Mouse (Mus musculus): Measurements from ENCODE around the gene Tdrd3. TPM values are rescaled to one million over a fixed set of nuclear protein-coding genes. Genes with fewer than 3 reads are reported as not detected.

The Tdrd3 gene
- polyA plus RNA-seq, 1 experiment from 2014 or later = 25.1 TPM

- Histone ChIP-seq H3K27me3 (ENCODE audit: insufficient read depth, low read length) (no peaks in the 10 kb centered on the region), H3K9me3 (replicated peaks; ENCODE audit: low read length) (no peaks in the 10 kb centered on the region), H3K4me1 (replicated peaks; ENCODE audit: insufficient read depth, low read length) (no peaks in the 10 kb centered on the region), H3K4me3 (replicated peaks; ENCODE audit: low read depth, low read length) (no peak overlapping the region), H3K9ac (ENCODE audit: low read depth, low read length) (no peak overlapping the region), H3K4me2 (ENCODE audit: low read length) (no peak overlapping the region), H3K27ac (no peak overlapping the region), H3K36me3 (ENCODE audit: insufficient read depth, low read length) (peaks cover 12% of the 10 kb centered on the region)
- no peak for TF ChIP-seq CTCF (IDR thresholded peaks at IDR 0.05; ENCODE audit: low read depth)
- ATAC-seq (replicated peaks; ENCODE audit: low FRiP score, low read depth) (no peak), DNase-seq (ENCODE audit: low spot score) (no peak)
- WGBS = 86% methylated on average over 3 of the region's 3 CpGs
Measured at GRCm38 (mm10) chr14:87485888-87486287, 69.4 kb downstream of the Tdrd3 start.

DNA sequence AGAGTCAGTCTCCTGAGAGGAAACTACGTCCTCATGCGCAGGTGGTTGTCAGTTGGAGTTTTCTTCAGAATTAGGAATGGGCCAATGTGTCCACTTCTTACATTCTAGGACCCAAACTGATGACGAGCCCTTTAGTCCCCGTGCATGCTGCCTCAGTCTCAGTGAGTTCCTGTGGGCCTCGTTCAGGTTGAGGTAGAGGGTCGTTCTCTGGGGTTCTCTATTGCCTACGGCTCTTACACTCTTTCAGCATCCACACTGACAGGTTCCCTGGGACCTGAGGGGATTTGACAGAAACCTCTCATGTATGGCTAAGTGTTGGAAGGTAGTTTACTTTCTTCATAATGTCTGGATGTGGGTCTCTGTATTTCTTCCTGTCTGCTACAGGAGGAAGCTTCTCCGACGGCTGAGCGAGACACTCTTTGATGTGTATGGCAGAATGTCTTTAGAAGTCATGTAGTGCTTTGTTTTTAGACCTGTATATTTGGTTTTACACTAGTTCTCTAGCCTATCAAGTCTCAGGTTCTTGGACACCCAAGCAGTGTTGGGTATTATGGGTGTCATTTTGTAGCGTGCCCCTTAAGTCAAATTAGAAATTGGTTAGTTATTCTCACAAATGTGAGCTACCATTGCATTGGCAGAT lies 81.6 kb downstream of the Tdrd3 start:
- Histone ChIP-seq H3K9me3 (replicated peaks; ENCODE audit: low read length) (no peaks in the 10 kb centered on the region), H3K36me3 (ENCODE audit: insufficient read depth, low read length) (no peaks in the 10 kb centered on the region), H3K4me1 (replicated peaks; ENCODE audit: insufficient read depth, low read length) (no peaks in the 10 kb centered on the region), H3K4me2 (ENCODE audit: low read length) (no peak overlapping the region), H3K4me3 (replicated peaks; ENCODE audit: low read depth, low read length) (no peak overlapping the region), H3K27ac (no peak overlapping the region), H3K9ac (ENCODE audit: low read depth, low read length) (no peak overlapping the region), H3K27me3 (ENCODE audit: insufficient read depth, low read length) (no peaks in the 10 kb centered on the region)
- ATAC-seq (replicated peaks; ENCODE audit: low FRiP score, low read depth) (no peak), DNase-seq (ENCODE audit: low spot score) (no peak)
- no peak for TF ChIP-seq CTCF (IDR thresholded peaks at IDR 0.05; ENCODE audit: low read depth)
- WGBS = 90% methylated on average over 11 of the region's 11 CpGs

DNA sequence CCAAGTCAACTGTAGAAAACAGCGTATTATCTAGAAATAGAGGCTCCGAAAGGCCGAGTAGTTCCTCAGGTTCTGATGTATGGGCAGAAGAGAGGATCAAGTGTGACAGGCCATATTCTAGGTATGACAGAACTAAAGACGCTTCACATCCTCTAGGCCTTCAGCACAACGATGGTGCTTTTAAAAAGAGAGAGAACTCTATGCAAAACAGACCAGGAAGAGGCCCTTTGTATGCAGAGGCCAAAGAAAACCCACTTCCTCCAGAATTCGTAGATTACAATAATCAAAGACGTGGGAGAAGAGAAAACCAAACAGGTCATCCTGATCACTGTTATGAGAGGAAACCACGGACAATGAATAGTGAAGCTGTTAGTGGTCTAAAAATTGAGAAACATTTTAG lies 89.5 kb downstream of the Tdrd3 start:
- no peak for TF ChIP-seq CTCF (IDR thresholded peaks at IDR 0.05; ENCODE audit: low read depth)
- 87% methylated on average over 8 of the region's 8 CpGs for WGBS
- H3K4me1 ChIP-seq (replicated peaks; ENCODE audit: insufficient read depth, low read length) = no peaks in the 10 kb centered on the region
- ATAC-seq (replicated peaks; ENCODE audit: low FRiP score, low read depth) = no peak
- no peak overlapping the region for H3K4me3 ChIP-seq (replicated peaks; ENCODE audit: low read depth, low read length)
- H3K4me2 ChIP-seq (ENCODE audit: low read length) = no peak overlapping the region
- DNase-seq (ENCODE audit: low spot score) = no peak
- H3K36me3 ChIP-seq (ENCODE audit: insufficient read depth, low read length) = peaks cover 7% of the 10 kb centered on the region; the same call in 1 of the 2 replicates
- no peak overlapping the region for H3K27ac ChIP-seq
- no peak overlapping the region for H3K9ac ChIP-seq (ENCODE audit: low read depth, low read length)
- H3K9me3 ChIP-seq (replicated peaks; ENCODE audit: low read length) = no peaks in the 10 kb centered on the region
- H3K27me3 ChIP-seq (ENCODE audit: insufficient read depth, low read length) = no peaks in the 10 kb centered on the region

DNA sequence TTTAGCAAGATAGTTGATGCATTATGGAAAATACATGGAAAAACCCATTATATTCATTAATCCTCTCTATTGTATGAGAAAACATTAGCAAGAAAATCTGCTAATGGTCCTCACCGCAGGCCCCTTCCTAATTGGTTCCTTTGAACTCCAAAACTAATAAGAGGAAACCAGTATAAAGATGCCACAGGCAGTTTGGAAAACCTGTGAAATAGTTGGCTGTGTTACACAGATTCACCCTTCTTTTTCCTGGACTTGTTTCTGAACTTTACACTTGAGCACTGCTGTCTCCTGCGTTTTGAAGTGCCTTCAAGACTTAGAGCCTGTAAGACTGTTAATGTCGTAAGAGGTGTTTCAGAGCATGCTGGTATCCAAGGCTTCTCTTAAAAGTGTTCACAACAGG lies 98.8 kb downstream of the Tdrd3 start:
- Histone ChIP-seq H3K27me3 (ENCODE audit: insufficient read depth, low read length) (no peaks in the 10 kb centered on the region), H3K36me3 (ENCODE audit: insufficient read depth, low read length) (no peaks in the 10 kb centered on the region), H3K27ac (no peak overlapping the region), H3K9me3 (replicated peaks; ENCODE audit: low read length) (no peaks in the 10 kb centered on the region), H3K9ac (ENCODE audit: low read depth, low read length) (no peak overlapping the region), H3K4me3 (replicated peaks; ENCODE audit: low read depth, low read length) (no peak overlapping the region), H3K4me1 (replicated peaks; ENCODE audit: insufficient read depth, low read length) (no peaks in the 10 kb centered on the region), H3K4me2 (ENCODE audit: low read length) (no peak overlapping the region)
- TF ChIP-seq CTCF (IDR thresholded peaks at IDR 0.05; ENCODE audit: low read depth) = no peak
- WGBS = 87% methylated on average over 3 of the region's 3 CpGs
- ATAC-seq (replicated peaks; ENCODE audit: low FRiP score, low read depth) (no peak), DNase-seq (ENCODE audit: low spot score) (no peak)

- no peak for DNase-seq (ENCODE audit: low spot score)
- Histone ChIP-seq H3K36me3 (ENCODE audit: insufficient read depth, low read length) (no peaks in the 10 kb centered on the region), H3K4me1 (replicated peaks; ENCODE audit: insufficient read depth, low read length) (no peaks in the 10 kb centered on the region), H3K4me2 (ENCODE audit: low read length) (no peak overlapping the region), H3K27ac (no peak overlapping the region), H3K9ac (ENCODE audit: low read depth, low read length) (no peak overlapping the region), H3K27me3 (ENCODE audit: insufficient read depth, low read length) (no peaks in the 10 kb centered on the region), H3K9me3 (replicated peaks; ENCODE audit: low read length) (no peaks in the 10 kb centered on the region), H3K4me3 (replicated peaks; ENCODE audit: low read depth, low read length) (no peak overlapping the region)
- 81% methylated on average over 4 of the region's 4 CpGs for WGBS
- no peak for ATAC-seq (replicated peaks; ENCODE audit: low FRiP score, low read depth)
- TF ChIP-seq CTCF (IDR thresholded peaks at IDR 0.05; ENCODE audit: low read depth) = no peak
Measured at GRCm38 (mm10) chr14:87517381-87517780, 100.9 kb downstream of the Tdrd3 start.

DNA sequence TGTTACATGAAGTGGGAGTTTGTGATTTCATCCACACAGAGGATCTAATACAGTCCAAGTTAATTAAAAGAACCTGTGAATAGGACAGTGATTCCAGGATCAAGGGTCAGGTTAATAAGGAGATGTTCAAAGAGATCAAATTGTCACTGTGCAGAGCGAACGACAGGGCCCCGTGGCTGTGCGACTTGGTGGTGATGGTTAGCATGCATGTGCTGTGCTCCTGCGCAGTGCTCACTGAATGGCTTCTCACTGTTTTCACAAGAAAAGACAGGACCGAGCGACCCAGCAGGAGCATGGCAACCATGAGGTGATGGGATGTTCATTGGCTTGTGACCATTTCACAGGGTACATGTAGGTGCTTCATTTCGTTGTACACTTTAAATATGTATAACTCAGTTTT lies 115.4 kb downstream of the Tdrd3 start:
- TF ChIP-seq CTCF (IDR thresholded peaks at IDR 0.05; ENCODE audit: low read depth) = no peak
- no peak overlapping the region for H3K4me2 ChIP-seq (ENCODE audit: low read length)
- H3K9me3 ChIP-seq (replicated peaks; ENCODE audit: low read length) = no peaks in the 10 kb centered on the region
- ATAC-seq (replicated peaks; ENCODE audit: low FRiP score, low read depth) (no peak), DNase-seq (ENCODE audit: low spot score) (no peak)
- no peak overlapping the region for H3K4me3 ChIP-seq (replicated peaks; ENCODE audit: low read depth, low read length)
- 87% methylated on average over 8 of the region's 8 CpGs for WGBS
- no peak overlapping the region for H3K27ac ChIP-seq
- no peaks in the 10 kb centered on the region for H3K36me3 ChIP-seq (ENCODE audit: insufficient read depth, low read length)
- no peaks in the 10 kb centered on the region for H3K27me3 ChIP-seq (ENCODE audit: insufficient read depth, low read length)
- H3K9ac ChIP-seq (ENCODE audit: low read depth, low read length) = no peak overlapping the region
- H3K4me1 ChIP-seq (replicated peaks; ENCODE audit: insufficient read depth, low read length) = no peaks in the 10 kb centered on the region
